Comparison of ENCODE assay signal across 14 mouse cellular contexts in the genomic region with DNA sequence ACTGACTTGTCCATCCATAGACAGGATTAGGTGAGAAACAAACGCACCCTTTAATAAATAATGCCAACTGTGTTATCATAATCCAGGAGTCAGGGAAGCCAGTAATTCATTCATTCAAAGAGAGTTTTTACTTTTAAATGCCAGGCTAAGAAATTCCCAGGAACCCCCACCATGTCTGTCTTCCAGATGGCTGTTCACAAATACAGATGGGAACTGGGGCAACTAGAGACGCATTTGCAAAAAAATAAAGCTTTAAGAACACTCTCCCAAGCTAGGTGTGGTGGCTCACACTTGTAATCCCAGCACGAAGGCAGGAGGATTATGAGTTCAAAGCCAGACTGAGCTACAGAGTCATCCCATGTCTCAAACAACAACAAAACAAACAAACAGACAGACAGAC.
"Had no signal": no experiment of that assay in that cellular context is flagged by ENCODE, and none has a peak within 500 bp of the region (broad histone marks: within the 10 kb centered on the region; RNA-seq: fewer than 3 reads in every experiment).

No protein-coding gene starts in this region.

- H3K4me3 ChIP-seq: kidney, embryonic 15.5 days; liver, embryonic 13.5 days; stomach, embryonic 15.5 days had no signal

- H3K27me3 ChIP-seq: kidney, embryonic 15.5 days; stomach, embryonic 15.5 days had no signal

- H3K4me2 ChIP-seq: kidney, embryonic 15.5 days; liver, embryonic 13.5 days; midbrain, embryonic 11.5 days; stomach, embryonic 15.5 days had no signal

- DNase-seq: kidney, adult 8-10 months; kidney, postnatal 10 days; kidney, postnatal 36 days; liver, embryonic 13.5 days; midbrain, embryonic 14.5 days; right cerebral cortex, adult 18-20 months; right cerebral cortex, postnatal 25 days; spleen, adult 18-20 months; thymus, adult 18-20 months; thymus, postnatal 14 days; thymus, postnatal 4 days had no signal

- H3K36me3 ChIP-seq: kidney, embryonic 15.5 days; liver, embryonic 13.5 days; stomach, embryonic 15.5 days had no signal

- H3K27ac ChIP-seq: kidney, embryonic 15.5 days; liver, embryonic 13.5 days; stomach, embryonic 15.5 days had no signal

- H3K9me3 ChIP-seq: kidney, embryonic 15.5 days; stomach, embryonic 15.5 days had no signal

- H3K9ac ChIP-seq: kidney, embryonic 15.5 days; liver, embryonic 13.5 days; stomach, embryonic 15.5 days had no signal

- H3K4me1 ChIP-seq: kidney, embryonic 15.5 days; liver, embryonic 13.5 days; stomach, embryonic 15.5 days had no signal
